Mouse (Mus musculus): ENCODE data around the gene C1qbp.

- TF ChIP-seq TAL1 (IDR thresholded peaks at IDR 0.05; ENCODE audit: low read length): no peak
- TF ChIP-seq GATA1 (IDR thresholded peaks at IDR 0.05; ENCODE audit: low read length): no peak
Observed at GRCm38 (mm10) chr11:70943651-70944050, 39.2 kb downstream of the C1qbp start.
